Mouse (Mus musculus) hindbrain, postnatal 0 days (tissue): Measurements from ENCODE around the gene Chst5. TPM values are rescaled to one million over a fixed set of nuclear protein-coding genes. Genes with fewer than 3 reads are reported as not detected.

Experiments
- ATAC-seq: fragments of 200-750 bp; cut with Nextera tagmentation; 2 replicates; pipeline ENCODE4 v1.8.0; 2017; ENCODE audit warnings: mild to moderate bottlenecking, moderate TSS enrichment, moderate library complexity
- DNase-seq: peaks from one replicate; pipeline ENCODE4 v3.0.0-alpha.2; 2015; ENCODE audit warnings: low spot score
- H3K27ac ChIP-seq: fragments of 300-500 bp; sonication (generic); 2 replicates; pipeline ENCODE4 v1.5.1; 2014; ENCODE audit warnings: mild to moderate bottlenecking
- H3K27me3 ChIP-seq: fragments of 300-500 bp; sonication (generic); 2 replicates; pipeline ENCODE4 v1.6.1; 2014; ENCODE audit warnings: low read length, mixed read lengths; ENCODE audit not compliant: insufficient read depth
- H3K36me3 ChIP-seq: fragments of 300-500 bp; sonication (generic); 2 replicates; pipeline ENCODE4 v1.6.1; 2014; ENCODE audit warnings: low read length, mixed read lengths; ENCODE audit not compliant: insufficient read depth
- H3K4me1 ChIP-seq: fragments of 300-500 bp; sonication (generic); 2 replicates; pipeline ENCODE4 v1.6.1; 2014; ENCODE audit warnings: antibody characterized with exemption, low read length, mixed read lengths; ENCODE audit not compliant: insufficient read depth
- H3K4me2 ChIP-seq: fragments of 300-500 bp; sonication (generic); 2 replicates; pipeline ENCODE4 v1.6.1; 2014; ENCODE audit warnings: low read depth, mild to moderate bottlenecking, low read length, moderate library complexity, mixed read lengths
- H3K4me3 ChIP-seq: fragments of 300-500 bp; sonication (generic); 2 replicates; pipeline ENCODE4 v1.5.1; 2014; ENCODE audit warnings: low read length
- H3K9ac ChIP-seq: fragments of 300-500 bp; sonication (generic); replicated peaks from 2 replicates; pipeline ENCODE4 v1.6.1; 2014; ENCODE audit warnings: mild to moderate bottlenecking, low read length, moderate library complexity, mixed read lengths
- H3K9me3 ChIP-seq: fragments of 300-500 bp; sonication (generic); 2 replicates; pipeline ENCODE4 v1.6.1; 2016; ENCODE audit warnings: low read length, mixed read lengths
- CTCF ChIP-seq: IDR thresholded peaks from 2 replicates; pipeline ENCODE4 v1.5.1; 2016; ENCODE audit warnings: antibody characterized with exemption, control low read depth, low read depth
- WGBS: fragments of 180-500 bp; shearing (Covaris S2); extraction: QIAGEN DNeasy Blood & Tissue Kit; methylation state at CpG from one replicate; pipeline ENCODE4 v1.1.7; 2014; 5-methylcytosine and 5-hydroxymethylcytosine counted together
- polyA plus RNA-seq: library from polyadenylated mRNA; unstranded; fragments of >200 nt; fragmentation: Nextera tagmentation; extraction: Ambion mirVana; gene quantifications from 2 replicates; pipeline ENCODE4 v1.2.1, GENCODE M21; 2015
- total RNA-seq: library from RNA; depleted of rRNA; stranded (reverse); fragments of >200 nt; gene quantifications from 2 replicates; pipeline ENCODE4 v1.2.3, GENCODE M21; 2014

Gene Chst5
- total and polyA plus RNA-seq, 2 experiments from 2014 or later = 2.4 to 3.8 TPM

DNA sequence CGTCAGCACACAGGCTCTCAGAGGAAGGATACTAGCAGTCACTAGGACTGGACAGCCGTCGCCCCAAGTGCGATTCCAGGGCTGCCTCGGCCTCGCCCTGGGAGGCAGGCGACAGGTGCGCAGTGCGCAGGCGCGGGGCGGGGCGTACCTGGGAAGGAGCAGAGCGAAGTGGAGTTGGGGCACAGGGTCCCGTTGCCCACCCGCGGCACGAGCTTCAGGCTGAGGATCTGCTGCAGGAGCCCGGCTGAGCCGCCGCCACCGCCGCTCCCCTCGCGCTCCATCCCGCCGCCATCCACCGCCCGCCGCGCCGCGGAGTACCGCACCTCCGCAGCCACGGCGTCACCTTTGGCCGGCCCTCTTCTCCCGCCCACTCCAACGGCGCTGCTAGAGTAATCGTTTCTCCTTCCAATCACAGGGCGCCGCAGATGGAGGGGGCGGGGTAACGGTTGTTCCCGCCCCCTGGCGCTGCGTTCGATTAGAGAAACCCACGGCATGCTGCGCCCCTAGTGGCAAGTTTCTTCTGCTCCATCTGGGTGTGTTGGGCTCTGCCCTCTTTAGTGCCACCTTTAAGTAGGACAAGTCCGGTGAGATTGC, 33.8 kb downstream of the Chst5 start, which contains the start of gene Tmem170:
Gene Tmem170, minus strand, starts transcription at position 396 of the 594 bp plus-strand sequence.
- DNase-seq (peak; percentile 99), ATAC-seq (peak; percentile 99)
- H3K9me3 ChIP-seq = no peaks in the 10 kb centered on the region

DNA sequence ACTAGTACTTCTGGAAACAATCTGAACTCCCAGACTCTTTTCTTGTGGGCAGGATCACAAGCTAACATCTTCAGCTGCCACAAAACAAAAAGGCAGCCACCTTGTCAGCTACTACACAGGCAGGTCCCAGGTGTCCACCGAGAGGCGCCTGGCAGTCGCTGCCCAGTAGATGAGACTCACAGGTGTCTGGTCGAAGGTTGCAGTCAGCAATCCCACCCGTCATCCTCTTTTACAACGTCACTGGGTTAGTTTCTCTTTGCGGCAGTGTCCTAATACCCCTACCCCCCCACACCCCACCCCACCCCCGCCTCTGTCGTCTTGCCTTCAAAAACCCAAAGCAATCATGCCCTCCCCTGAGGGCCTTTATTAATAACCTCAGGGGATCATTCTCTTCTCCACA, 34.5 kb downstream of the Chst5 start:
- WGBS = 21% methylated on average over 9 of the region's 9 CpGs
- ATAC-seq (no peak), DNase-seq (no peak)
- no peaks in the 10 kb centered on the region for H3K36me3 ChIP-seq
- TF ChIP-seq CTCF = no peak
- H3K27ac ChIP-seq = no peak overlapping the region
- peak overlapping the region; percentile 70 for H3K4me2 ChIP-seq
- H3K9ac ChIP-seq = peak overlapping the region; percentile 51
- no peaks in the 10 kb centered on the region for H3K9me3 ChIP-seq
- H3K4me3 ChIP-seq = peak overlapping the region; percentile 59
- H3K27me3 ChIP-seq = no peaks in the 10 kb centered on the region
- H3K4me1 ChIP-seq = no peaks in the 10 kb centered on the region

More for the DNA sequence above, 33.8 kb downstream of the Chst5 start, which contains the start of gene Tmem170:
- peak within 1 kb of the TSS; percentile 69 for H3K27ac ChIP-seq
- under 1% methylated on average over 40 of the region's 53 CpGs for WGBS
- TF ChIP-seq CTCF = peak; percentile 98
- H3K4me3 ChIP-seq = peak within 1 kb of the TSS; percentile 59
- H3K9ac ChIP-seq = peak within 1 kb of the TSS; percentile 51
- H3K4me2 ChIP-seq = peak within 1 kb of the TSS; percentile 70
- no peaks in the 10 kb centered on the region for H3K36me3 ChIP-seq
- H3K27me3 ChIP-seq = no peaks in the 10 kb centered on the region
- no peaks in the 10 kb centered on the region for H3K4me1 ChIP-seq

DNA sequence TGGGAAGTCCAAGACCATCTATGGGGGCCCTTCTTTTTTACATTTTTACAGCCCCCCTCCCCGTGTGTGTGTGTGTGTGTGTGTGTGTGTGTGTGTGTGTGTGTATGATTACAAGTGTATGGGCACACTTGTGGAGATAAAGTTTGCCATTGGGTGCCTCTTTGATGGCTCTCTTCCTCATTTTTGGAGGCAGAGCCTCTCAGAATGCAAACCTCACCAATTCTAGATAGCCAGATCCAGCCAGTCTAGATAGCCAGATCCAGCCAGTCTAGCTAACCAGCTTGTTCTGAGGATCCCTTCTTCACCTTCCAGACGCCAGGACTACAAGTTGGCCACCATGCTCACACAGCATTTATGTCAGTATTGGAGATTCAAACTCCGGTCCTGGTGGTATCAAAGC, 39.0 kb downstream of the Chst5 start:
- no peaks in the 10 kb centered on the region for H3K9me3 ChIP-seq
- no peak for TF ChIP-seq CTCF
- no peak overlapping the region for H3K9ac ChIP-seq
- H3K4me2 ChIP-seq = no peak overlapping the region
- 84% methylated on average over 3 of the region's 3 CpGs for WGBS
- no peak overlapping the region for H3K27ac ChIP-seq
- no peaks in the 10 kb centered on the region for H3K4me1 ChIP-seq
- no peaks in the 10 kb centered on the region for H3K36me3 ChIP-seq
- ATAC-seq (no peak), DNase-seq (no peak)
- H3K4me3 ChIP-seq = no peak overlapping the region
- no peaks in the 10 kb centered on the region for H3K27me3 ChIP-seq

DNA sequence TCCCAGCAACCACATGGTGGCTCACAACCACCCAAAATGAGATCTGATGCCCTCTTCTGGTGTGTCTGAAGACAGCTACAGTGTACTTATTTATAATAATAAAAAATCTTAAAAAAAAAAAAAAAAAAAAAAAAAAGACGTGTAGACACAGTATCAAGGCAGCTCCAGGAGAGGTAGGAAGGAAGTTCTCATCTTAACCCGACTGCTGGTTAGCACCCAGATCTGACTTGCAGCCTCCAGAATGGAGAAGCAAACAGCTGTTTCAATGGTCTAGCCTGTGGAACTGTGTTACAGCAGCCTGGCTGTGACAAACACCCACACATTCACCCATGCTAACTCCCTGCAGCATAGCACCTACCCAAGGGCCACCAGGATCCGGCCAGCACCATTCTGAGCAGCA, 39.9 kb downstream of the Chst5 start:
- Histone ChIP-seq H3K4me1 (no peaks in the 10 kb centered on the region), H3K27ac (no peak overlapping the region), H3K27me3 (no peaks in the 10 kb centered on the region), H3K36me3 (no peaks in the 10 kb centered on the region), H3K9me3 (no peaks in the 10 kb centered on the region), H3K9ac (no peak overlapping the region), H3K4me2 (no peak overlapping the region), H3K4me3 (no peak overlapping the region)
- no peak for TF ChIP-seq CTCF
- no peak for DNase-seq
- 93% methylated on average over 3 of the region's 3 CpGs for WGBS
- ATAC-seq = no peak

DNA sequence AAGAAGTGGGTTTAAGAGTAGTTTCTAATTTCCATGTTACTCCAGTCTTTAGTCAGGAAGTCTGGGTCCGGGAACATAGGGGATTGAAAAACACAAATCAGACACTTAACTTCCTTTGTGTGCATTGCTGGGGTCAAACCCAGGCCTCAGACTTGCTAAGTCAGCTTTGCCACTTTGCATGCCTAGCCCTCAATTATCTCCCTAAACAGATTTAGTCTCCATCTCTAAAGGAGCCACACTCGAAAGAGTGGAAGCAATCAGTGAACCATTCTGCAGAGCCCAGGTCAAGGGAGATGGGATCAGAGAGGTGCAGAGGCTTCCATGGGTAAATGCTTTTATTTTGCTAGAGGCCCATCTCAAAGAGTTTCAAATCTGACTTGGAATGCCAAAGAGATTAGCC, 41.6 kb downstream of the Chst5 start:
- H3K27me3 ChIP-seq = no peaks in the 10 kb centered on the region
- H3K27ac ChIP-seq = no peak overlapping the region
- H3K4me1 ChIP-seq = no peaks in the 10 kb centered on the region
- TF ChIP-seq CTCF = no peak
- no peaks in the 10 kb centered on the region for H3K9me3 ChIP-seq
- ATAC-seq (no peak), DNase-seq (no peak)
- H3K36me3 ChIP-seq = no peaks in the 10 kb centered on the region
- H3K4me3 ChIP-seq = no peak overlapping the region
- H3K4me2 ChIP-seq = no peak overlapping the region
- WGBS = 63% methylated on average over 2 of the region's 2 CpGs
- no peak overlapping the region for H3K9ac ChIP-seq

DNA sequence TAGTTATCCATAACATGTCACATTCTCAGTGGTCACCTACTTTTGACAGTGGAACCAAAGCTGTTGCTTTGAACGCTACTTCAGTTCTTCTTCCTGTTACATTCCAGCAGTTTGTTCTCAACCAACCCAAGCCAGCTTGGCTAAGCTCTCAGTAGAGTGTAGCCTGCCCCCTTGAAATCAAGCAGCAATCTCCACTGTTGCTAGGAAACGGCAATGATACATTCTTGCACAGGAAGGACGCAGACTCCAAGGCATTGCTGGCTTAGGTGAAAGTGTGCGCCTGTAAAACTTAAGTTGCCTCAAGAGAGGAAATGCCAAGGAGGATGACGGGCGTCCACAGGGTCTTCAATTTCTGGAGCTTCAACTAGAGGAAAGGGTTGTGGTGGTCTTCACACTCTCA, 44.4 kb downstream of the Chst5 start:
- H3K4me2 ChIP-seq = no peak overlapping the region
- no peaks in the 10 kb centered on the region for H3K36me3 ChIP-seq
- TF ChIP-seq CTCF = no peak
- ATAC-seq (no peak), DNase-seq (no peak)
- H3K4me3 ChIP-seq = no peak overlapping the region
- H3K9ac ChIP-seq = no peak overlapping the region
- H3K27me3 ChIP-seq = no peaks in the 10 kb centered on the region
- no peaks in the 10 kb centered on the region for H3K9me3 ChIP-seq
- no peaks in the 10 kb centered on the region for H3K4me1 ChIP-seq
- H3K27ac ChIP-seq = no peak overlapping the region
- 91% methylated on average over 6 of the region's 6 CpGs for WGBS

DNA sequence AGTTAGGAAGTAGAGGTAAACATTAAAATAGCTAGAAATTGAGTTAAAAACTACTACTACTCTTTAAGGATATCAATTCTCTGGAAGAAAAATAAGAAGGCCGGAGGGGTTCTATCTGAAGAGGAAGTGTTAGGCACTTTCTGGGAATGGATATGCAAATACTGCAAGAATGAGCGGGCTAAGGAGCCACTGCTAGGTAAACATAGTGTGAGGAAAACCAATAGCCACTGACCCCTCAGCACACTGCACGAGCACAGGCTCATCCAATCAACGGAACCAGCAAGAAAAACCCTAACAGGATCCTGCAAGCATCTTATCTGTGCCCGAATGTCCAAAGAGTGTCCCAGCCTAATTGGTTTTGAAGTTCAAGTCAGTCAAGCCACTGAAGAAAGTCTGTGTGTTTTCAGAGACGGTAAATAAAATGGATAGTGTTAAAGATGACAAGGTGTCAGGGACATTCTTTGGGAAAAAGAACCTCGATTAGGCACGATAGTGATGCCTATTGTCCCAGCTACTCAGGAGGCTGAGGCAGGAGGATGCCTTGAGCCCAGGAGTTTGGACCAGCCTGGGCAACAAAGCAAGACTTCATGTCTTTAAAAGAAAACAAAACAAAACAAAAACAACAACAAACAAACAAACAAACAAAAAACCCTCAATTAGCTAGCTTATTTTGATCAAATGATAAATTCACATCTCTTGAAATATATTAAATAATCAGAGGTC, 45.0 kb downstream of the Chst5 start:
- H3K9ac ChIP-seq = no peak overlapping the region

More for the DNA sequence above, 45.0 kb downstream of the Chst5 start:
- ATAC-seq (no peak), DNase-seq (no peak)
- Histone ChIP-seq H3K4me3 (no peak overlapping the region), H3K36me3 (no peaks in the 10 kb centered on the region), H3K27ac (no peak overlapping the region), H3K9me3 (no peaks in the 10 kb centered on the region), H3K27me3 (no peaks in the 10 kb centered on the region), H3K4me2 (no peak overlapping the region), H3K4me1 (no peaks in the 10 kb centered on the region)
- no peak for TF ChIP-seq CTCF
- 96% methylated on average over 8 of the region's 8 CpGs for WGBS
